Mouse (Mus musculus) neural tube, embryonic 12.5 days (tissue): ENCODE data around the gene Gcc2. TPM values are rescaled to one million over a fixed set of nuclear protein-coding genes. Genes with fewer than 3 reads are reported as not detected.
"Not testable (repeated sequence)": the region's sequence is repeated elsewhere in the genome, so short reads cannot be mapped to it uniquely, and the experiment has no call there.

Experiments
- ATAC-seq: fragments of 200-750 bp; cut with Nextera tagmentation; 2 replicates; pipeline ENCODE4 v1.8.0; 2017; ENCODE audit warnings: low read depth, mild to moderate bottlenecking, moderate TSS enrichment, moderate library complexity; ENCODE audit not compliant: low FRiP score
- H3K27ac ChIP-seq: fragments of 300-500 bp; sonication (generic); 2 replicates; pipeline ENCODE4 v1.5.1; 2016
- H3K27me3 ChIP-seq: fragments of 300-500 bp; sonication (generic); replicated peaks from 2 replicates; pipeline ENCODE4 v1.6.1; 2016; ENCODE audit warnings: mild to moderate bottlenecking
- H3K36me3 ChIP-seq: fragments of 300-500 bp; sonication (generic); 2 replicates; pipeline ENCODE4 v1.6.1; 2016; ENCODE audit warnings: mild to moderate bottlenecking
- H3K4me1 ChIP-seq: fragments of 300-500 bp; sonication (generic); 2 replicates; pipeline ENCODE4 v1.6.1; 2016
- H3K4me2 ChIP-seq: fragments of 300-500 bp; sonication (generic); replicated peaks from 2 replicates; pipeline ENCODE4 v1.6.1; 2016; ENCODE audit warnings: mild to moderate bottlenecking
- H3K4me3 ChIP-seq: fragments of 300-500 bp; sonication (generic); 2 replicates; pipeline ENCODE4 v1.5.1; 2016
- H3K9ac ChIP-seq: fragments of 300-500 bp; sonication (generic); 2 replicates; pipeline ENCODE4 v1.6.1; 2016; ENCODE audit warnings: mild to moderate bottlenecking
- H3K9me3 ChIP-seq: fragments of 300-500 bp; sonication (generic); 2 replicates; pipeline ENCODE4 v1.6.1; 2016; ENCODE audit warnings: mild to moderate bottlenecking
- WGBS: fragments of 180-500 bp; shearing (Covaris S2); methylation state at CpG from one replicate; pipeline ENCODE4 v1.1.7; 2016; 5-methylcytosine and 5-hydroxymethylcytosine counted together
- polyA plus RNA-seq: library from polyadenylated mRNA; unstranded; fragments of >200 nt; fragmentation: Nextera tagmentation; extraction: Ambion mirVana; gene quantifications from 2 replicates; pipeline ENCODE4 v1.2.1, GENCODE M21; 2016

Gcc2 gene
- polyA plus RNA-seq, 1 experiment from 2014 or later, result 56.1 TPM

- Histone ChIP-seq H3K27ac (no peak overlapping the region), H3K36me3 (peaks cover 36% of the 10 kb centered on the region), H3K4me2 (no peak overlapping the region), H3K4me3 (no peak overlapping the region), H3K9ac (no peak overlapping the region), H3K9me3 (no peaks in the 10 kb centered on the region), H3K4me1 (no peaks in the 10 kb centered on the region), H3K27me3 (no peaks in the 10 kb centered on the region)
- no peak for ATAC-seq
- WGBS, result 92% methylated on average over 3 of the region's 3 CpGs
Observed at GRCm38 (mm10) chr10:58306897-58307296, 51.6 kb downstream of the Gcc2 start.

GRCm38 (mm10) chr10:58310791-58311190, 55.5 kb downstream of the Gcc2 start:
- Histone ChIP-seq H3K27ac (no peak overlapping the region), H3K4me1 (no peaks in the 10 kb centered on the region), H3K4me2 (no peak overlapping the region), H3K36me3 (peaks cover 38% of the 10 kb centered on the region), H3K4me3 (no peak overlapping the region), H3K9ac (no peak overlapping the region), H3K9me3 (no peaks in the 10 kb centered on the region), H3K27me3 (no peaks in the 10 kb centered on the region)
- no peak for ATAC-seq
- 79% methylated on average over 1 of the region's 1 CpGs for WGBS

GRCm38 (mm10) chr10:58312887-58313286, 57.6 kb downstream of the Gcc2 start:
- WGBS, result 95% methylated on average over 5 of the region's 5 CpGs
- Histone ChIP-seq H3K36me3 (peaks cover 29% of the 10 kb centered on the region), H3K9me3 (no peaks in the 10 kb centered on the region), H3K27ac (no peak overlapping the region), H3K4me2 (no peak overlapping the region), H3K4me3 (no peak overlapping the region), H3K4me1 (no peaks in the 10 kb centered on the region), H3K9ac (no peak overlapping the region), H3K27me3 (no peaks in the 10 kb centered on the region)
- no peak for ATAC-seq

GRCm38 (mm10) chr10:58320881-58321280, 65.6 kb downstream of the Gcc2 start:
- Histone ChIP-seq H3K27ac (no peak overlapping the region), H3K4me1 (peaks cover 10% of the 10 kb centered on the region)
- 92% methylated on average over 3 of the region's 3 CpGs for WGBS

GRCm38 (mm10) chr10:58322361-58323027, 67.2 kb downstream of the Gcc2 start:
- ATAC-seq, result no peak
- Histone ChIP-seq H3K27ac (peak overlapping the region; percentile 3; the same call in 1 of the 2 replicates), H3K9me3 (no peaks in the 10 kb centered on the region), H3K4me3 (peak overlapping the region; percentile 68), H3K27me3 (no peaks in the 10 kb centered on the region), H3K9ac (0 out of 2 replicates have a peak overlapping the region, but pooled peaks have one; percentile 9), H3K4me1 (peaks cover 15% of the 10 kb centered on the region), H3K36me3 (no peaks in the 10 kb centered on the region), H3K4me2 (peak overlapping the region; percentile 59)
- WGBS, result 38% methylated on average over 6 of the region's 6 CpGs

More at GRCm38 (mm10) chr10:58320881-58321280, 65.6 kb downstream of the Gcc2 start:
- Histone ChIP-seq H3K4me3 (no peak overlapping the region), H3K4me2 (no peak overlapping the region), H3K9ac (no peak overlapping the region), H3K9me3 (no peaks in the 10 kb centered on the region), H3K36me3 (no peaks in the 10 kb centered on the region), H3K27me3 (no peaks in the 10 kb centered on the region)
- no peak for ATAC-seq

- Histone ChIP-seq H3K36me3 (no peaks in the 10 kb centered on the region), H3K9me3 (no peaks in the 10 kb centered on the region), H3K4me3 (peak within 1 kb of the TSS; percentile 68), H3K4me1 (peaks cover 15% of the 10 kb centered on the region), H3K27ac (peak within 1 kb of the TSS; percentile 18; the same call in 1 of the 2 replicates), H3K4me2 (peak within 1 kb of the TSS; percentile 59), H3K27me3 (no peaks in the 10 kb centered on the region), H3K9ac (peak within 1 kb of the TSS; percentile 73)
- under 1% methylated on average over 86 of the region's 86 CpGs for WGBS
- peak; percentile 98 for ATAC-seq
Observed at GRCm38 (mm10) chr10:58323028-58323991, 68.0 kb downstream of the Gcc2 start, which contains the start of gene Lims1. Gene Lims1, plus strand, starts transcription at chr10:58323466.

GRCm38 (mm10) chr10:58326271-58326670, 71.0 kb downstream of the Gcc2 start:
- no peaks in the 10 kb centered on the region for H3K9me3 ChIP-seq
- no peak overlapping the region for H3K4me2 ChIP-seq
- WGBS, result 34% methylated on average over 3 of the region's 3 CpGs
- H3K27me3 ChIP-seq, result no peaks in the 10 kb centered on the region
- no peak overlapping the region for H3K9ac ChIP-seq
- H3K36me3 ChIP-seq, result no peaks in the 10 kb centered on the region
- no peak overlapping the region for H3K27ac ChIP-seq
- no peak overlapping the region for H3K4me3 ChIP-seq
- peaks cover 15% of the 10 kb centered on the region for H3K4me1 ChIP-seq
- no peak for ATAC-seq

GRCm38 (mm10) chr10:58327836-58328235, 72.5 kb downstream of the Gcc2 start:
- H3K4me1 ChIP-seq, result peaks cover 15% of the 10 kb centered on the region
- not testable (repeated sequence) for H3K9me3 ChIP-seq, H3K9ac ChIP-seq, ATAC-seq, H3K36me3 ChIP-seq, H3K27me3 ChIP-seq, H3K4me3 ChIP-seq, H3K4me2 ChIP-seq, H3K27ac ChIP-seq
- 95% methylated on average over 6 of the region's 6 CpGs for WGBS

- WGBS, result 96% methylated on average over 8 of the region's 8 CpGs
- no peak for ATAC-seq
- no peak overlapping the region for H3K4me3 ChIP-seq
Observed at GRCm38 (mm10) chr10:58328517-58329108, 73.3 kb downstream of the Gcc2 start.

GRCm38 (mm10) chr10:58330635-58331034, 75.3 kb downstream of the Gcc2 start:
- Histone ChIP-seq H3K9me3 (no peaks in the 10 kb centered on the region), H3K4me2 (no peak overlapping the region)
- no peak for ATAC-seq

More at GRCm38 (mm10) chr10:58328517-58329108, 73.3 kb downstream of the Gcc2 start:
- Histone ChIP-seq H3K9me3 (no peaks in the 10 kb centered on the region), H3K9ac (no peak overlapping the region), H3K36me3 (no peaks in the 10 kb centered on the region), H3K27me3 (no peaks in the 10 kb centered on the region), H3K4me2 (no peak overlapping the region), H3K27ac (no peak overlapping the region), H3K4me1 (peaks cover 15% of the 10 kb centered on the region)

GRCm38 (mm10) chr10:58331741-58332140, 76.4 kb downstream of the Gcc2 start:
- Histone ChIP-seq H3K9ac (no peak overlapping the region), H3K4me3 (no peak overlapping the region), H3K4me2 (no peak overlapping the region), H3K27ac (no peak overlapping the region), H3K27me3 (no peaks in the 10 kb centered on the region), H3K4me1 (no peaks in the 10 kb centered on the region), H3K9me3 (no peaks in the 10 kb centered on the region), H3K36me3 (no peaks in the 10 kb centered on the region)
- ATAC-seq, result no peak

More at GRCm38 (mm10) chr10:58330635-58331034, 75.3 kb downstream of the Gcc2 start:
- Histone ChIP-seq H3K4me3 (no peak overlapping the region), H3K36me3 (no peaks in the 10 kb centered on the region), H3K27me3 (no peaks in the 10 kb centered on the region), H3K4me1 (0 out of 2 replicates have a peak, but pooled peaks cover 7% of the 10 kb centered on the region), H3K27ac (no peak overlapping the region), H3K9ac (no peak overlapping the region)

- Histone ChIP-seq H3K27me3 (no peaks in the 10 kb centered on the region), H3K9me3 (no peaks in the 10 kb centered on the region), H3K9ac (no peak overlapping the region), H3K4me3 (no peak overlapping the region), H3K36me3 (no peaks in the 10 kb centered on the region), H3K27ac (no peak overlapping the region), H3K4me1 (0 out of 2 replicates have a peak, but pooled peaks cover 9% of the 10 kb centered on the region), H3K4me2 (no peak overlapping the region)
- no peak for ATAC-seq
- 91% methylated on average over 5 of the region's 5 CpGs for WGBS
Observed at GRCm38 (mm10) chr10:58333414-58333813, 78.1 kb downstream of the Gcc2 start.
